Mouse (Mus musculus): ENCODE measurements at regions not wholly inside any gene's neighbourhood (a gene's known extent, or its start where the extent isn't known, plus 50 kb on each side); places are given as distances from the start of the nearest gene placed in this dataset.
A peak's percentile ranks its signal among the peaks of the same experiment; 100 is the strongest.

- Histone ChIP-seq H3K36me3 (ENCODE audit: control insufficient read depth, insufficient read depth, low read length) (no peaks in the 10 kb centered on the region), H3K9ac (ENCODE audit: low read depth, low read length) (no peak overlapping the region), H3K27ac (ENCODE audit: low read length) (peak overlapping the region; percentile 40; the same call in 1 of the 2 replicates), H3K27me3 (ENCODE audit: control insufficient read depth, insufficient read depth, low read depth, low read length) (no peaks in the 10 kb centered on the region), H3K4me1 (ENCODE audit: control insufficient read depth, insufficient read depth, low read length) (peaks cover 6% of the 10 kb centered on the region; the same call in 1 of the 2 replicates), H3K9me3 (replicated peaks; ENCODE audit: control insufficient read depth, low read length, poor library complexity, severe bottlenecking) (no peaks in the 10 kb centered on the region), H3K4me2 (ENCODE audit: low read length) (no peak overlapping the region), H3K4me3 (ENCODE audit: low read depth, low read length) (no peak overlapping the region)
- peak; percentile 75 for ATAC-seq
- 23% methylated on average over 2 of the region's 2 CpGs for WGBS
These were observed 104.7 kb upstream of the Camk2d start for GRCm38 (mm10) chr3:126491251-126491913.

GRCm38 (mm10) chr3:126491914-126492265 is 104.2 kb upstream of the Camk2d start:
- WGBS = 80% methylated on average over 3 of the region's 3 CpGs
- H3K27ac ChIP-seq (ENCODE audit: low read length) = peak overlapping the region; percentile 40; the same call in 1 of the 2 replicates
- H3K4me2 ChIP-seq (ENCODE audit: low read length) = no peak overlapping the region
- H3K9me3 ChIP-seq (replicated peaks; ENCODE audit: control insufficient read depth, low read length, poor library complexity, severe bottlenecking) = no peaks in the 10 kb centered on the region
- no peaks in the 10 kb centered on the region for H3K27me3 ChIP-seq (ENCODE audit: control insufficient read depth, insufficient read depth, low read depth, low read length)
- H3K4me3 ChIP-seq (ENCODE audit: low read depth, low read length) = no peak overlapping the region
- peaks cover 6% of the 10 kb centered on the region; the same call in 1 of the 2 replicates for H3K4me1 ChIP-seq (ENCODE audit: control insufficient read depth, insufficient read depth, low read length)
- no peaks in the 10 kb centered on the region for H3K36me3 ChIP-seq (ENCODE audit: control insufficient read depth, insufficient read depth, low read length)
- peak; percentile 25; the same call in 1 of the 2 replicates for ATAC-seq
- no peak overlapping the region for H3K9ac ChIP-seq (ENCODE audit: low read depth, low read length)

- WGBS = 58% methylated on average over 2 of the region's 2 CpGs
- no peak overlapping the region for H3K4me2 ChIP-seq (ENCODE audit: low read length)
- no peak overlapping the region for H3K27ac ChIP-seq (ENCODE audit: low read length)
- H3K9me3 ChIP-seq (replicated peaks; ENCODE audit: control insufficient read depth, low read length, poor library complexity, severe bottlenecking) = no peaks in the 10 kb centered on the region
- H3K4me3 ChIP-seq (ENCODE audit: low read depth, low read length) = no peak overlapping the region
- no peaks in the 10 kb centered on the region for H3K36me3 ChIP-seq (ENCODE audit: control insufficient read depth, insufficient read depth, low read length)
- H3K9ac ChIP-seq (ENCODE audit: low read depth, low read length) = no peak overlapping the region
- no peaks in the 10 kb centered on the region for H3K27me3 ChIP-seq (ENCODE audit: control insufficient read depth, insufficient read depth, low read depth, low read length)
- 0 out of 2 replicates have a peak, but pooled peaks cover 3% of the 10 kb centered on the region for H3K4me1 ChIP-seq (ENCODE audit: control insufficient read depth, insufficient read depth, low read length)
- no peak for ATAC-seq
These were observed 97.3 kb upstream of the Camk2d start for GRCm38 (mm10) chr3:126498823-126499222.

GRCm38 (mm10) chr3:126500247-126500646 is 95.9 kb upstream of the Camk2d start:
- H3K27me3 ChIP-seq (ENCODE audit: control insufficient read depth, insufficient read depth, low read depth, low read length) = no peaks in the 10 kb centered on the region
- H3K9ac ChIP-seq (ENCODE audit: low read depth, low read length) = no peak overlapping the region
- H3K4me1 ChIP-seq (ENCODE audit: control insufficient read depth, insufficient read depth, low read length) = 0 out of 2 replicates have a peak, but pooled peaks cover 3% of the 10 kb centered on the region
- H3K27ac ChIP-seq (ENCODE audit: low read length) = no peak overlapping the region
- H3K4me3 ChIP-seq (ENCODE audit: low read depth, low read length) = no peak overlapping the region
- no peaks in the 10 kb centered on the region for H3K36me3 ChIP-seq (ENCODE audit: control insufficient read depth, insufficient read depth, low read length)
- WGBS = 84% methylated on average over 2 of the region's 2 CpGs
- no peaks in the 10 kb centered on the region for H3K9me3 ChIP-seq (replicated peaks; ENCODE audit: control insufficient read depth, low read length, poor library complexity, severe bottlenecking)
- no peak for ATAC-seq
- H3K4me2 ChIP-seq (ENCODE audit: low read length) = no peak overlapping the region

DNA sequence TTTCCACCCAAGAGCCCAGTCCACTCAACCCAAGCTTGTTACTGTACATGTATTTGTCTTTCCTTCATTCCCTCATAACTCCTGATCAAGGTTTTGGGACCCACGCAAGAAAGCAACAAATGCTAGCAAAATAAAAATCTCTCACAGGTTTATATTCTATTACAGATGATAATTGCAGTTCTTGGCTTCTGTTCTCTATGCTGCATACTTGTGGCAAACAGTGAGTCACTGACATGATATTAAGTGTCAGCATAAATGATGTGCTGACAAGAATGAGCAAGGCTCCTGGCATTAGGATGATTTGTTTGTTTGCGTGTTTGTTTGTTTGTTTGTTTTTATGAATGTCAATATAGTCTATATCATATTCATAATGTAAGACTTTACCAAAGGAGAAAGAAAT is 94.3 kb upstream of the Camk2d start:
- ATAC-seq = no peak
- no peak overlapping the region for H3K4me2 ChIP-seq (ENCODE audit: low read length)

DNA sequence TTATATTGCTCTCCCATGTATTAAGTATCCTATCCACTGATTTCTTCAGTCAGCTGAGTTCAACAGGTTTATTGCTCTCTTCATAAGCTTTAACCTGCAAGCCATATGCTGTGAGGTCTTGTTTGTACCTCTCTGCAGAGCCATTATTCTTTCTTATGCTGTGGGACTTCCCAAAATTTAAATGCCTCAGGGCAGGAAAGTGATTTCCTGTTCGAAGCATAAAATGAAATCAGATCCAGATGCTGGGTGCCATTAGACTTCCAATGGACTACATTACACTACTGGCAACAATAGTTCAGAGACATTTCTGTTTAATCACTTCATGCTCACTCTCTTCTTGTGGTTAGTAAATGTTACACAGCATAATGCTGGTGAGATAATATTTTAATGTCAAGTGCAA is 90.4 kb upstream of the Camk2d start:
- WGBS = 81% methylated on average over 1 of the region's 1 CpGs
- Histone ChIP-seq H3K9ac (ENCODE audit: low read depth, low read length) (no peak overlapping the region), H3K27ac (ENCODE audit: low read length) (no peak overlapping the region), H3K36me3 (ENCODE audit: control insufficient read depth, insufficient read depth, low read length) (no peaks in the 10 kb centered on the region), H3K4me1 (ENCODE audit: control insufficient read depth, insufficient read depth, low read length) (no peaks in the 10 kb centered on the region), H3K4me3 (ENCODE audit: low read depth, low read length) (no peak overlapping the region), H3K9me3 (replicated peaks; ENCODE audit: control insufficient read depth, low read length, poor library complexity, severe bottlenecking) (no peaks in the 10 kb centered on the region; the same call in 1 of the 2 replicates), H3K27me3 (ENCODE audit: control insufficient read depth, insufficient read depth, low read depth, low read length) (no peaks in the 10 kb centered on the region), H3K4me2 (ENCODE audit: low read length) (no peak overlapping the region)
- no peak for ATAC-seq

More for the DNA sequence above, 94.3 kb upstream of the Camk2d start:
- 0 out of 2 replicates have a peak, but pooled peaks cover 3% of the 10 kb centered on the region for H3K4me1 ChIP-seq (ENCODE audit: control insufficient read depth, insufficient read depth, low read length)
- H3K9ac ChIP-seq (ENCODE audit: low read depth, low read length) = no peak overlapping the region
- no peaks in the 10 kb centered on the region for H3K9me3 ChIP-seq (replicated peaks; ENCODE audit: control insufficient read depth, low read length, poor library complexity, severe bottlenecking)
- H3K27ac ChIP-seq (ENCODE audit: low read length) = no peak overlapping the region
- no peaks in the 10 kb centered on the region for H3K27me3 ChIP-seq (ENCODE audit: control insufficient read depth, insufficient read depth, low read depth, low read length)
- no peaks in the 10 kb centered on the region for H3K36me3 ChIP-seq (ENCODE audit: control insufficient read depth, insufficient read depth, low read length)
- no peak overlapping the region for H3K4me3 ChIP-seq (ENCODE audit: low read depth, low read length)
- 94% methylated on average over 2 of the region's 2 CpGs for WGBS

- no peaks in the 10 kb centered on the region for H3K9me3 ChIP-seq (replicated peaks; ENCODE audit: control insufficient read depth, low read length, poor library complexity, severe bottlenecking)
- H3K4me3 ChIP-seq (ENCODE audit: low read depth, low read length) = no peak overlapping the region
- no peaks in the 10 kb centered on the region for H3K27me3 ChIP-seq (ENCODE audit: control insufficient read depth, insufficient read depth, low read depth, low read length)
- no peak overlapping the region for H3K4me2 ChIP-seq (ENCODE audit: low read length)
- H3K4me1 ChIP-seq (ENCODE audit: control insufficient read depth, insufficient read depth, low read length) = peaks cover 6% of the 10 kb centered on the region; the same call in 1 of the 2 replicates
- peak; percentile 85 for ATAC-seq
- H3K27ac ChIP-seq (ENCODE audit: low read length) = no peak overlapping the region
- H3K36me3 ChIP-seq (ENCODE audit: control insufficient read depth, insufficient read depth, low read length) = no peaks in the 10 kb centered on the region
- 5% methylated on average over 2 of the region's 2 CpGs for WGBS
- H3K9ac ChIP-seq (ENCODE audit: low read depth, low read length) = no peak overlapping the region
These were observed 81.3 kb upstream of the Camk2d start for GRCm38 (mm10) chr3:126514842-126515241.

DNA sequence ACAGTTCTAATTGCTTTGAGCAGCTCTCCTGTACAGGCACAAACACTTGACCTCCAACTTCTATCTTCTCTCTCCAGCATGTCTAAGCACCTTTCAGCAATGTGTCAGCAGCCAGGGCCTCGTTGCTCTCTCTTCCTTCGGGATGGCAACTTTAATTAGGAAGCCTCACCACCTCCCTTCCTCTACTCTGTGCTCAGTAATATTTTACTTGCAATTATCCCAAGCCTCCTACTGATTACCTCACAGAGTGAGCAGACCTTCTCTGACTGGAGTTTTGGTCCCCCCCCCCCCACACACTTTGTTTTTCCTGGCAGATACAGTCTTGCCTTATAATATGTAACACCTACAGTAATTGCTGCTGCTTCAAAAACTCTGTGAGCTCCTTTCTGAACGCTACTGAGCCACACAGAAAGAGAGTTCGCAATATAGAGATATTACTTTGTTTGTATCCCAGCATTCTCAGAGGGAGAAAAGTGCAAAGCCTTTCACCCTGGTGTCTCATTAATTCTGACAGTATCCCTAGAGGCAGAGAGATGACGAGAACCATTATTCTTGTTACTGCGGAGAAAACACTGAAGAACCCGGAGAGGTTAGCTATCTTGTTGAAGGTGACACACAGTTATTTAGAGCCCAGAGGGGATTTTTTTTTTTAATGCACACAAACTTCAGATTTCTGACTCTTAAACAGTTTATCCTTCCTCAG is 61.8 kb upstream of the Camk2d start:
- 46% methylated on average over 7 of the region's 7 CpGs for WGBS
- Histone ChIP-seq H3K9ac (ENCODE audit: low read depth, low read length) (no peak overlapping the region), H3K27me3 (ENCODE audit: control insufficient read depth, insufficient read depth, low read depth, low read length) (no peaks in the 10 kb centered on the region), H3K4me3 (ENCODE audit: low read depth, low read length) (no peak overlapping the region), H3K4me2 (ENCODE audit: low read length) (no peak overlapping the region), H3K27ac (ENCODE audit: low read length) (peak overlapping the region; percentile 38; the same call in 1 of the 2 replicates), H3K36me3 (ENCODE audit: control insufficient read depth, insufficient read depth, low read length) (no peaks in the 10 kb centered on the region), H3K4me1 (ENCODE audit: control insufficient read depth, insufficient read depth, low read length) (peaks cover 4% of the 10 kb centered on the region; the same call in 1 of the 2 replicates), H3K9me3 (replicated peaks; ENCODE audit: control insufficient read depth, low read length, poor library complexity, severe bottlenecking) (no peaks in the 10 kb centered on the region)
- ATAC-seq = peak; percentile 84

- no peak overlapping the region for H3K4me3 ChIP-seq (ENCODE audit: low read depth, low read length)
- peaks cover 4% of the 10 kb centered on the region; the same call in 1 of the 2 replicates for H3K4me1 ChIP-seq (ENCODE audit: control insufficient read depth, insufficient read depth, low read length)
- H3K27ac ChIP-seq (ENCODE audit: low read length) = peak overlapping the region; percentile 39; the same call in 1 of the 2 replicates
- H3K27me3 ChIP-seq (ENCODE audit: control insufficient read depth, insufficient read depth, low read depth, low read length) = no peaks in the 10 kb centered on the region
- H3K9ac ChIP-seq (ENCODE audit: low read depth, low read length) = no peak overlapping the region
- H3K9me3 ChIP-seq (replicated peaks; ENCODE audit: control insufficient read depth, low read length, poor library complexity, severe bottlenecking) = no peaks in the 10 kb centered on the region
- no peak for ATAC-seq
- H3K4me2 ChIP-seq (ENCODE audit: low read length) = no peak overlapping the region
- H3K36me3 ChIP-seq (ENCODE audit: control insufficient read depth, insufficient read depth, low read length) = no peaks in the 10 kb centered on the region
These were observed 60.8 kb upstream of the Camk2d start for GRCm38 (mm10) chr3:126535340-126535739.

Data from midbrain, embryonic 16.5 days (tissue).